Mouse (Mus musculus) liver, embryonic 16.5 days (tissue): ENCODE measurements around the gene Lct. TPM values are rescaled to one million over a fixed set of nuclear protein-coding genes. Genes with fewer than 3 reads are reported as not detected.
A peak's percentile ranks its signal among the peaks of the same experiment; 100 is the strongest.

ENCODE experiments used
- ATAC-seq: fragments of 200-750 bp; cut with Nextera tagmentation; 2 replicates; pipeline ENCODE4 v1.8.0; 2017; ENCODE audit warnings: low read depth, mild to moderate bottlenecking, moderate number of reproducible peaks, moderate library complexity
- H3K27ac ChIP-seq: fragments of 300-500 bp; sonication (generic); 2 replicates; pipeline ENCODE4 v1.5.1; 2014; ENCODE audit warnings: mild to moderate bottlenecking, low read length
- H3K27me3 ChIP-seq: fragments of 300-500 bp; sonication (generic); 2 replicates; pipeline ENCODE4 v1.6.1; 2014; ENCODE audit warnings: low read depth, low read length, mixed read lengths; ENCODE audit not compliant: control insufficient read depth, insufficient read depth
- H3K36me3 ChIP-seq: fragments of 300-500 bp; sonication (generic); 2 replicates; pipeline ENCODE4 v1.6.1; 2014; ENCODE audit warnings: mild to moderate bottlenecking; ENCODE audit not compliant: control insufficient read depth, insufficient read depth
- H3K4me1 ChIP-seq: fragments of 300-500 bp; sonication (generic); 2 replicates; pipeline ENCODE4 v1.6.1; 2014; ENCODE audit warnings: low read depth, low read length, mixed read lengths; ENCODE audit not compliant: control insufficient read depth
- H3K4me2 ChIP-seq: fragments of 300-500 bp; sonication (generic); 2 replicates; pipeline ENCODE4 v1.6.1; 2014; ENCODE audit warnings: low read depth, low read length, mixed read lengths
- H3K4me3 ChIP-seq: fragments of 300-500 bp; sonication (generic); 2 replicates; pipeline ENCODE4 v1.5.1; 2014; ENCODE audit warnings: low read depth, mild to moderate bottlenecking, low read length
- H3K9ac ChIP-seq: fragments of 300-500 bp; sonication (generic); 2 replicates; pipeline ENCODE4 v1.6.1; 2014; ENCODE audit warnings: low read depth, low read length
- H3K9me3 ChIP-seq: fragments of 300-500 bp; sonication (generic); replicated peaks from 2 replicates; pipeline ENCODE4 v1.6.1; 2016; ENCODE audit warnings: low read length; ENCODE audit not compliant: control insufficient read depth
- WGBS: fragments of 180-500 bp; shearing (Covaris S2); extraction: QIAGEN DNeasy Blood & Tissue Kit; methylation state at CpG from one replicate; pipeline ENCODE4 v1.1.7; 2014; ENCODE audit not compliant: insufficient replicate concordance; 5-methylcytosine and 5-hydroxymethylcytosine counted together
- polyA plus RNA-seq: library from polyadenylated mRNA; unstranded; fragments of >200 nt; fragmentation: Nextera tagmentation; extraction: Ambion mirVana; gene quantifications from 2 replicates; pipeline ENCODE4 v1.2.1, GENCODE M21; 2015

The Lct gene
- polyA plus RNA-seq: 0.06 and 0.71 TPM in 2 replicates

GRCm38 (mm10) chr1:128328218-128328617 lies at the start of gene Lct:
Gene Lct, minus strand, starts transcription at chr1:128328318.
- no peak for ATAC-seq
- Histone ChIP-seq H3K27ac (no peak within 1 kb of the TSS), H3K9ac (no peak within 1 kb of the TSS), H3K9me3 (no peaks in the 10 kb centered on the region), H3K27me3 (no peaks in the 10 kb centered on the region), H3K36me3 (peaks cover 26% of the 10 kb centered on the region), H3K4me2 (no peak within 1 kb of the TSS), H3K4me1 (peaks cover 3% of the 10 kb centered on the region; the same call in 1 of the 2 replicates), H3K4me3 (no peak within 1 kb of the TSS)
- 87% methylated on average over 3 of the region's 3 CpGs for WGBS

- no peak overlapping the region for H3K4me3 ChIP-seq
- no peaks in the 10 kb centered on the region for H3K4me1 ChIP-seq
- H3K36me3 ChIP-seq: peaks cover 19% of the 10 kb centered on the region
- WGBS: 81% methylated on average over 4 of the region's 4 CpGs
- H3K4me2 ChIP-seq: no peak overlapping the region
- H3K9ac ChIP-seq: no peak overlapping the region
- H3K9me3 ChIP-seq: no peaks in the 10 kb centered on the region
- no peak overlapping the region for H3K27ac ChIP-seq
- no peaks in the 10 kb centered on the region for H3K27me3 ChIP-seq
- no peak for ATAC-seq
Measured at GRCm38 (mm10) chr1:128376841-128377240, 48.7 kb upstream of the Lct start.

GRCm38 (mm10) chr1:128372143-128372860 lies 44.2 kb upstream of the Lct start:
- H3K4me2 ChIP-seq: no peak overlapping the region
- no peaks in the 10 kb centered on the region for H3K9me3 ChIP-seq
- H3K27ac ChIP-seq: no peak overlapping the region
- peaks cover 16% of the 10 kb centered on the region for H3K36me3 ChIP-seq
- no peak overlapping the region for H3K4me3 ChIP-seq
- H3K4me1 ChIP-seq: no peaks in the 10 kb centered on the region
- WGBS: 79% methylated on average over 7 of the region's 7 CpGs
- H3K9ac ChIP-seq: no peak overlapping the region
- no peaks in the 10 kb centered on the region for H3K27me3 ChIP-seq
- no peak for ATAC-seq

- Histone ChIP-seq H3K27ac (no peak overlapping the region), H3K27me3 (no peaks in the 10 kb centered on the region), H3K9ac (no peak overlapping the region), H3K4me3 (no peak overlapping the region), H3K36me3 (peaks cover 22% of the 10 kb centered on the region), H3K4me2 (no peak overlapping the region), H3K9me3 (no peaks in the 10 kb centered on the region), H3K4me1 (no peaks in the 10 kb centered on the region)
- WGBS: 63% methylated on average over 5 of the region's 5 CpGs
- no peak; the same call in 1 of the 2 replicates for ATAC-seq
Measured at GRCm38 (mm10) chr1:128368732-128369441, 40.8 kb upstream of the Lct start.

- peaks cover 28% of the 10 kb centered on the region for H3K4me1 ChIP-seq
- 61% methylated on average over 2 of the region's 2 CpGs for WGBS
- no peak overlapping the region for H3K4me2 ChIP-seq
- 0 out of 2 replicates have a peak overlapping the region, but pooled peaks have one; percentile 57 for H3K27ac ChIP-seq
- no peak overlapping the region for H3K4me3 ChIP-seq
- ATAC-seq: no peak
- H3K9ac ChIP-seq: no peak overlapping the region
- H3K27me3 ChIP-seq: no peaks in the 10 kb centered on the region
- H3K9me3 ChIP-seq: no peaks in the 10 kb centered on the region
- peaks cover 26% of the 10 kb centered on the region for H3K36me3 ChIP-seq
Measured at GRCm38 (mm10) chr1:128360601-128361000, 32.5 kb upstream of the Lct start.

GRCm38 (mm10) chr1:128359554-128360376 lies 31.6 kb upstream of the Lct start, which contains the start of gene Mcm6:
Gene Mcm6, minus strand, starts transcription at chr1:128359664.
- ATAC-seq: peak; percentile 96
- Histone ChIP-seq H3K4me2 (peak within 1 kb of the TSS; percentile 75), H3K27me3 (no peaks in the 10 kb centered on the region), H3K36me3 (peaks cover 33% of the 10 kb centered on the region), H3K27ac (peak within 1 kb of the TSS; percentile 84), H3K4me1 (peaks cover 28% of the 10 kb centered on the region), H3K4me3 (peak within 1 kb of the TSS; percentile 99), H3K9me3 (no peaks in the 10 kb centered on the region), H3K9ac (peak within 1 kb of the TSS; percentile 90)
- WGBS: 1% methylated on average over 38 of the region's 38 CpGs

GRCm38 (mm10) chr1:128358916-128359553 lies 30.9 kb upstream of the Lct start:
- under 1% methylated on average over 34 of the region's 35 CpGs for WGBS
- peak overlapping the region; percentile 84 for H3K27ac ChIP-seq
- peaks cover 31% of the 10 kb centered on the region for H3K36me3 ChIP-seq
- no peaks in the 10 kb centered on the region for H3K27me3 ChIP-seq
- H3K9me3 ChIP-seq: no peaks in the 10 kb centered on the region
- peak; percentile 58 for ATAC-seq
- peak overlapping the region; percentile 90 for H3K9ac ChIP-seq
- peak overlapping the region; percentile 75 for H3K4me2 ChIP-seq
- peak overlapping the region; percentile 99 for H3K4me3 ChIP-seq
- H3K4me1 ChIP-seq: peaks cover 29% of the 10 kb centered on the region

- H3K36me3 ChIP-seq: peaks cover 35% of the 10 kb centered on the region
- peak overlapping the region; percentile 75 for H3K4me2 ChIP-seq
- H3K27ac ChIP-seq: peak overlapping the region; percentile 36
- ATAC-seq: no peak
- 28% methylated on average over 6 of the region's 6 CpGs for WGBS
- no peaks in the 10 kb centered on the region for H3K9me3 ChIP-seq
- H3K27me3 ChIP-seq: no peaks in the 10 kb centered on the region
- peak overlapping the region; percentile 99 for H3K4me3 ChIP-seq
- H3K9ac ChIP-seq: peak overlapping the region; percentile 90
- peaks cover 31% of the 10 kb centered on the region for H3K4me1 ChIP-seq
Measured at GRCm38 (mm10) chr1:128358276-128358675, 30.2 kb upstream of the Lct start.
